Mouse (Mus musculus) adrenal gland, adult 8-10 months (tissue): ENCODE measurements around the gene Mb. TPM values are rescaled to one million over a fixed set of nuclear protein-coding genes. Genes with fewer than 3 reads are reported as not detected.

Experiments
- DNase-seq: peaks from one replicate; pipeline ENCODE4 v3.0.0; 2022
- total RNA-seq, 4 experiments: library from RNA; stranded (reverse); gene quantifications; 2 replicates each; pipeline ENCODE4 v1.2.4; 2022

The Mb gene
- 1 to 10 TPM in 1 of 4 experiments, under 1 TPM in 1, not detected in 2; 0.96 to 4.0 TPM for total RNA-seq

- DNase-seq = no peak
Measured at GRCm38 (mm10) chr15:77050570-77050969, at the start of gene Mb. Mb (minus strand) TSS chr15:77050670.

- no peak for DNase-seq
Measured at GRCm38 (mm10) chr15:77099756-77100155, 49.3 kb upstream of the Mb start.

- DNase-seq = no peak
Measured at GRCm38 (mm10) chr15:77097358-77097757, 46.9 kb upstream of the Mb start.

GRCm38 (mm10) chr15:77095216-77095615, 44.7 kb upstream of the Mb start:
- DNase-seq = peak; percentile 74

GRCm38 (mm10) chr15:77094431-77094830, 44.0 kb upstream of the Mb start:
- DNase-seq = no peak

GRCm38 (mm10) chr15:77091394-77091793, 40.9 kb upstream of the Mb start:
- no peak for DNase-seq

- DNase-seq = no peak
Measured at GRCm38 (mm10) chr15:77090531-77090930, 40.1 kb upstream of the Mb start.

GRCm38 (mm10) chr15:77089249-77089648, 38.8 kb upstream of the Mb start:
- no peak for DNase-seq

GRCm38 (mm10) chr15:77086488-77086887, 36.0 kb upstream of the Mb start:
- DNase-seq = no peak

- DNase-seq = peak; percentile 89
Measured at GRCm38 (mm10) chr15:77085818-77086217, 35.3 kb upstream of the Mb start.

- peak; percentile 83 for DNase-seq
Measured at GRCm38 (mm10) chr15:77081454-77081853, 31.0 kb upstream of the Mb start.

GRCm38 (mm10) chr15:77080684-77081254, 30.3 kb upstream of the Mb start:
- no peak for DNase-seq

GRCm38 (mm10) chr15:77079890-77080361, 29.5 kb upstream of the Mb start:
- DNase-seq = peak; percentile 40

- no peak for DNase-seq
Measured at GRCm38 (mm10) chr15:77079256-77079822, 28.9 kb upstream of the Mb start.

GRCm38 (mm10) chr15:77078786-77079185, 28.3 kb upstream of the Mb start:
- no peak for DNase-seq

- no peak for DNase-seq
Measured at GRCm38 (mm10) chr15:77077906-77078305, 27.4 kb upstream of the Mb start.

GRCm38 (mm10) chr15:77076523-77076922, 26.1 kb upstream of the Mb start:
- no peak for DNase-seq

GRCm38 (mm10) chr15:77072556-77073163, 22.2 kb upstream of the Mb start:
- no peak for DNase-seq

GRCm38 (mm10) chr15:77071501-77071900, 21.0 kb upstream of the Mb start:
- DNase-seq = no peak

GRCm38 (mm10) chr15:77070745-77071268, 20.3 kb upstream of the Mb start:
- no peak for DNase-seq

GRCm38 (mm10) chr15:77069019-77069418, 18.5 kb upstream of the Mb start:
- DNase-seq = no peak

- no peak for DNase-seq
Measured at GRCm38 (mm10) chr15:77068439-77068861, 18.0 kb upstream of the Mb start.

GRCm38 (mm10) chr15:77066233-77066632, 15.8 kb upstream of the Mb start:
- DNase-seq = no peak
